Mouse (Mus musculus): ENCODE results near the gene Spp2.

The Spp2 gene

GRCm38 (mm10) chr1:88468335-88468734 is 61.6 kb downstream of the Spp2 start:
- no peak for DNase-seq

GRCm38 (mm10) chr1:88469746-88470145 is 63.0 kb downstream of the Spp2 start:
- DNase-seq, result no peak

- no peak for DNase-seq
Measured at GRCm38 (mm10) chr1:88472258-88472657, 65.5 kb downstream of the Spp2 start.

- DNase-seq, result no peak
Measured at GRCm38 (mm10) chr1:88473899-88474298, 67.1 kb downstream of the Spp2 start.

GRCm38 (mm10) chr1:88474598-88474997 is 67.8 kb downstream of the Spp2 start:
- DNase-seq, result no peak

- DNase-seq, result no peak
Measured at GRCm38 (mm10) chr1:88475502-88475953, 68.8 kb downstream of the Spp2 start.
